Mouse (Mus musculus) c-Kit-positive CD71-positive TER-119-negative erythroid progenitor cells, embryonic 14.5 days (primary cell): Measurements from ENCODE around the gene Mtcl1.
"Not testable (repeated sequence)": the region's sequence is repeated elsewhere in the genome, so short reads cannot be mapped to it uniquely, and the experiment has no call there.

Experiments
- DNase-seq: peaks from one replicate; pipeline ENCODE4 v3.0.0-alpha.2; 2013; ENCODE audit warnings: low read depth

Gene Mtcl1

GRCm38 (mm10) chr17:66447978-66448377 is 1.6 kb downstream of the Mtcl1 start:
- DNase-seq: no peak

GRCm38 (mm10) chr17:66447007-66447312 is 2.6 kb downstream of the Mtcl1 start:
- no peak for DNase-seq

- no peak for DNase-seq
Observed at GRCm38 (mm10) chr17:66446196-66447006, 3.1 kb downstream of the Mtcl1 start.

GRCm38 (mm10) chr17:66444059-66444700 is 5.4 kb downstream of the Mtcl1 start:
- no peak for DNase-seq

GRCm38 (mm10) chr17:66439888-66440287 is 9.7 kb downstream of the Mtcl1 start:
- no peak for DNase-seq

- no peak for DNase-seq
Observed at GRCm38 (mm10) chr17:66439051-66439753, 10.3 kb downstream of the Mtcl1 start.

- no peak for DNase-seq
Observed at GRCm38 (mm10) chr17:66438137-66438536, 11.4 kb downstream of the Mtcl1 start.

- DNase-seq: no peak
Observed at GRCm38 (mm10) chr17:66436811-66437210, 12.7 kb downstream of the Mtcl1 start.

GRCm38 (mm10) chr17:66435982-66436381 is 13.6 kb downstream of the Mtcl1 start:
- no peak for DNase-seq

GRCm38 (mm10) chr17:66435007-66435406 is 14.5 kb downstream of the Mtcl1 start:
- DNase-seq: no peak

- no peak for DNase-seq
Observed at GRCm38 (mm10) chr17:66434566-66434965, 15.0 kb downstream of the Mtcl1 start.

GRCm38 (mm10) chr17:66424601-66425000 is 24.9 kb downstream of the Mtcl1 start:
- DNase-seq: not testable (repeated sequence)

- no peak for DNase-seq
Observed at GRCm38 (mm10) chr17:66419421-66419820, 30.1 kb downstream of the Mtcl1 start.

GRCm38 (mm10) chr17:66417748-66418147 is 31.8 kb downstream of the Mtcl1 start:
- DNase-seq: no peak

GRCm38 (mm10) chr17:66417329-66417728 is 32.2 kb downstream of the Mtcl1 start:
- DNase-seq: no peak

- DNase-seq: no peak
Observed at GRCm38 (mm10) chr17:66416841-66417313, 32.7 kb downstream of the Mtcl1 start.

- no peak for DNase-seq
Observed at GRCm38 (mm10) chr17:66416436-66416835, 33.1 kb downstream of the Mtcl1 start.

GRCm38 (mm10) chr17:66414331-66414730 is 35.2 kb downstream of the Mtcl1 start:
- no peak for DNase-seq

GRCm38 (mm10) chr17:66412155-66412970 is 37.2 kb downstream of the Mtcl1 start:
- DNase-seq: no peak

- DNase-seq: no peak
Observed at GRCm38 (mm10) chr17:66410884-66411426, 38.6 kb downstream of the Mtcl1 start.

- DNase-seq: no peak
Observed at GRCm38 (mm10) chr17:66409070-66409605, 40.4 kb downstream of the Mtcl1 start.
